Mouse (Mus musculus): ENCODE results near the gene Tmem63c. TPM values are rescaled to one million over a fixed set of nuclear protein-coding genes. Genes with fewer than 3 reads are reported as not detected.

The Tmem63c gene
- total and polyA plus RNA-seq, 3 experiments = 0.04 TPM; not detected in 2

- no peak for DNase-seq (ENCODE audit: low read depth, low spot score)
- TF ChIP-seq ETS1 (IDR thresholded peaks at IDR 0.05; ENCODE audit: low read depth, low read length) = no peak
- TF ChIP-seq MYB (IDR thresholded peaks at IDR 0.05; ENCODE audit: low read depth, low read length) = no peak
- Histone ChIP-seq H3K27me3 (ENCODE audit: control insufficient read depth in 1 of 2, insufficient read depth in 2 of 2, low read length in 2 of 2) (peaks cover 2 to 6% of the 10 kb centered on the region in 2 experiments; a peak in 3 of 4 replicates), H3K4me3 (ENCODE audit: control insufficient read depth in 1 of 2, insufficient read depth in 1 of 2, low read depth in 2 of 2, low read length in 2 of 2) (no peak overlapping the region), H3K36me3 (ENCODE audit: control insufficient read depth in 1 of 2, insufficient read depth in 2 of 2, low read length in 2 of 2) (no peaks in the 10 kb centered on the region), H3K27ac (ENCODE audit: control insufficient read depth, low read depth, low read length) (no peak overlapping the region), H3K9ac (ENCODE audit: control insufficient read depth, low read depth, low read length, poor library complexity, severe bottlenecking) (no peak overlapping the region), H3K9me3 (replicated peaks; ENCODE audit: insufficient read depth, low read length) (no peaks in the 10 kb centered on the region), H3K79me2 (ENCODE audit: control insufficient read depth, insufficient read depth, low read length, poor library complexity) (no peaks in the 10 kb centered on the region), H3K4me1 (ENCODE audit: control insufficient read depth in 1 of 2, insufficient read depth in 2 of 2, low read length in 2 of 2) (peaks cover 0 to 7% of the 10 kb centered on the region in 2 experiments; a peak in 2 of 4 replicates)
These were observed 72.1 kb downstream of the Tmem63c start for GRCm38 (mm10) chr12:87093249-87093648.

- Histone ChIP-seq H3K9me3 (replicated peaks; ENCODE audit: insufficient read depth, low read length) (no peaks in the 10 kb centered on the region), H3K9ac (ENCODE audit: control insufficient read depth, low read depth, low read length, poor library complexity, severe bottlenecking) (no peak overlapping the region), H3K4me1 (ENCODE audit: control insufficient read depth in 1 of 2, insufficient read depth in 2 of 2, low read length in 2 of 2) (peaks cover 0 to 7% of the 10 kb centered on the region in 2 experiments; a peak in 2 of 4 replicates), H3K36me3 (ENCODE audit: control insufficient read depth in 1 of 2, insufficient read depth in 2 of 2, low read length in 2 of 2) (no peaks in the 10 kb centered on the region), H3K4me3 (ENCODE audit: control insufficient read depth in 1 of 2, insufficient read depth in 1 of 2, low read depth in 2 of 2, low read length in 2 of 2) (no peak overlapping the region), H3K27ac (ENCODE audit: control insufficient read depth, low read depth, low read length) (no peak overlapping the region), H3K79me2 (ENCODE audit: control insufficient read depth, insufficient read depth, low read length, poor library complexity) (no peaks in the 10 kb centered on the region), H3K27me3 (ENCODE audit: control insufficient read depth in 1 of 2, insufficient read depth in 2 of 2, low read length in 2 of 2) (peaks cover 2 to 10% of the 10 kb centered on the region in 2 experiments; a peak in 3 of 4 replicates)
- no peak for DNase-seq (ENCODE audit: low read depth, low spot score)
- no peak for TF ChIP-seq ZKSCAN1 (IDR thresholded peaks at IDR 0.05; ENCODE audit: low read depth, low read length)
- no peak for TF ChIP-seq NELFE (IDR thresholded peaks at IDR 0.05; ENCODE audit: low read depth, low read length)
- no peak for TF ChIP-seq MYC (IDR thresholded peaks at IDR 0.05; ENCODE audit: low read depth, low read length)
- no peak for TF ChIP-seq SMC3 (IDR thresholded peaks at IDR 0.05; ENCODE audit: low read depth, low read length)
- TF ChIP-seq RAD21 (IDR thresholded peaks at IDR 0.05; ENCODE audit: low read depth, low read length) = no peak
- TF ChIP-seq BHLHE40 (IDR thresholded peaks at IDR 0.05; ENCODE audit: borderline replicate concordance, low read depth, low read length) = no peak
- TF ChIP-seq EP300 (IDR thresholded peaks at IDR 0.05; ENCODE audit: low read depth in 1 of 2, low read length in 2 of 2) = no peak
- no peak for TF ChIP-seq E2F4 (IDR thresholded peaks at IDR 0.05; ENCODE audit: borderline replicate concordance, low read depth, low read length)
- TF ChIP-seq ZNF384 (IDR thresholded peaks at IDR 0.05; ENCODE audit: low read depth, low read length) = no peak
- no peak for TF ChIP-seq TCF12 (IDR thresholded peaks at IDR 0.05; ENCODE audit: low read depth, low read length)
- no peak for TF ChIP-seq TBP (IDR thresholded peaks at IDR 0.05; ENCODE audit: low read depth, low read length)
- no peak for TF ChIP-seq SIN3A (IDR thresholded peaks at IDR 0.05; ENCODE audit: low read length)
- TF ChIP-seq GATA1 (IDR thresholded peaks at IDR 0.05; ENCODE audit: low read depth, low read length) = no peak
- no peak for TF ChIP-seq TAL1 (IDR thresholded peaks at IDR 0.05; ENCODE audit: low read length)
- TF ChIP-seq ZMIZ1 (IDR thresholded peaks at IDR 0.05; ENCODE audit: low read depth, low read length) = no peak
- TF ChIP-seq CHD1 (IDR thresholded peaks at IDR 0.05; ENCODE audit: low read depth, low read length) = no peak
- TF ChIP-seq USF1 (IDR thresholded peaks at IDR 0.05; ENCODE audit: low read depth, low read length) = no peak
- no peak for TF ChIP-seq UBTF (IDR thresholded peaks at IDR 0.05; ENCODE audit: borderline replicate concordance, insufficient read depth, low read depth, low read length)
These were observed 72.5 kb downstream of the Tmem63c start for GRCm38 (mm10) chr12:87093671-87094070.

Measured in MEL (cell line).